13 mouse cellular contexts compared by ENCODE assay signal in the genomic region with DNA sequence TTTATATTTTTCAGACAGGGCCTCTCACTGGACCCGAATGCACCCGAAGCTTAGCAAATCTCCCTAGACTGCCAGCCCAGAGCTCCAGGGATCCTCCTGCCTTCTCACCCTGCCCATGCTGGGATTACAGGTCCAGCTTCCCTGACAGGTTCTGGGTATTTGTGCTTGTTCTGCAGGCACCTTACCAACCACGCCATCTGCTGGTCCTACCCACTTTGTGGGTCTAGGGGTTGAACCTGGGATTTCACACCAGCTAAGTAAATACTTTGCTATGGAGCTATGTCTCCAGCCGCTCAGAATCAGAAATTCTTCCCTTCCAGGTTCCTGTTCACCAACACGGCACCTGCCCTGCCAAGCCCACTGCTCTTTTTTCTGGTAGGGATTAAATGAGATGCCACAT. TPM values are rescaled to one million over a fixed set of nuclear protein-coding genes. Genes with fewer than 3 reads are reported as not detected.
A peak's percentile ranks its signal among the peaks of the same experiment; 100 is the strongest.
DNase-seq lines count a peak whose midpoint lies in the region; TF ChIP-seq lines count a peak whose summit lies in the region.
"Had no signal": no experiment of that assay in that cellular context is flagged by ENCODE, and none has a peak within 500 bp of the region (broad histone marks: within the 10 kb centered on the region; RNA-seq: fewer than 3 reads in every experiment).

No protein-coding gene starts in this region.

- WGBS in small intestine, adult 2 months: 50% methylated on average over 5 of the region's 5 CpGs

- peak; percentile 32; the same call in 1 of the 2 replicates for TF ChIP-seq CTCF in small intestine, adult 2 months (IDR thresholded peaks at IDR 0.05; ENCODE audit: extremely low read depth, insufficient read length, insufficient replicate concordance, low read depth, low read length)

- TF ChIP-seq POLR2A in small intestine, adult 2 months (IDR thresholded peaks at IDR 0.05; ENCODE audit: low read depth, low read length): no peak

- no peaks in the 10 kb centered on the region for H3K27me3 ChIP-seq in small intestine, adult 2 months (ENCODE audit: control insufficient read depth, insufficient read depth, low read length)

- no peaks in the 10 kb centered on the region for H3K4me1 ChIP-seq in small intestine, adult 2 months (ENCODE audit: control insufficient read depth, insufficient read depth, insufficient read length, low read length)

- H3K36me3 ChIP-seq in small intestine, adult 2 months (ENCODE audit: control insufficient read depth, insufficient read depth, low read length): no peaks in the 10 kb centered on the region
- H3K36me3 ChIP-seq: G1E had no signal

- peak; percentile 26 for DNase-seq in kidney, postnatal 10 days
- DNase-seq in kidney, adult 9 months: no peak
- peak; percentile 40 for DNase-seq in thymus, postnatal 14 days
- DNase-seq in thymus, postnatal 0 days (ENCODE audit: low spot score): no peak
- peak; percentile 26 for DNase-seq in R1 (ENCODE audit: low read depth, low spot score)
- DNase-seq in right cerebral cortex, adult 18-20 months: no peak
- DNase-seq: cerebellum, postnatal 36 days; heart, adult 18-20 months; layer of hippocampus, postnatal 36 days had no signal

- H3K4me3 ChIP-seq in small intestine, adult 2 months (ENCODE audit: low read depth, low read length): no peak overlapping the region
- H3K4me3 ChIP-seq: myocyte had no signal

- no peak overlapping the region for H3K27ac ChIP-seq in small intestine, adult 2 months (ENCODE audit: insufficient read depth, low read depth, low read length)

RNA-seq across cellular contexts. Expression of gene Gal, which starts 23.6 kb away (rescaled TPM):
- 7.2 and 7.4 TPM in 2 replicates for polyA plus RNA-seq in thymus, postnatal 0 days (2015; fragmentation: Nextera tagmentation; extraction: Ambion mirVana)
- 12.3 and 200 TPM in 2 replicates for polyA plus RNA-seq in small intestine, adult 2 months (2012; rRNA removed)
- polyA plus RNA-seq: G1E; kidney, embryonic 14.5 days; myocyte had no signal

RNA-seq across cellular contexts. Expression of gene Tesmin, which starts 49.3 kb away (rescaled TPM):
- polyA plus RNA-seq in thymus, postnatal 0 days (2015; fragmentation: Nextera tagmentation; extraction: Ambion mirVana): 1.5 and 1.6 TPM in 2 replicates
- polyA plus RNA-seq in small intestine, adult 2 months (2012; rRNA removed): 0.10 and 0.42 TPM in 2 replicates

Comparison
In these comparisons a context has a peak if more than half of its experiments do, and no peak if none do; other contexts are left out.
1. DNase-seq: peak in kidney, postnatal 10 days (single experiment), thymus, postnatal 14 days (single experiment) and R1 (single experiment); none in kidney, adult 9 months (single experiment), thymus, postnatal 0 days (single experiment) and right cerebral cortex, adult 18-20 months (single experiment).